Mouse (Mus musculus) embryonic stem cell, embryonic (primary cell): ENCODE data around the gene Ggct.

Experiments
- CTCF ChIA-PET, 4 experiments: fragments of 300-600 bp in 2 of 4; fragments of 350-600 bp in 2 of 4; sonication (Branson Sonifier 250); formaldehyde crosslinking; loops; one replicate each; lab custom pipeline; 2022; ENCODE audit warnings: inconsistent platforms in 2 of 4; lab: Charles Lee
- POLR2A ChIA-PET, 4 experiments: fragments of 300-600 bp in 2 of 4; fragments of 350-600 bp in 2 of 4; sonication (Branson Sonifier 250); formaldehyde crosslinking; loops; one replicate each; lab custom pipeline; 2022; ENCODE audit warnings: antibody characterized with exemption in 4 of 4, inconsistent platforms in 1 of 4; lab: Charles Lee

Ggct gene

DNA sequence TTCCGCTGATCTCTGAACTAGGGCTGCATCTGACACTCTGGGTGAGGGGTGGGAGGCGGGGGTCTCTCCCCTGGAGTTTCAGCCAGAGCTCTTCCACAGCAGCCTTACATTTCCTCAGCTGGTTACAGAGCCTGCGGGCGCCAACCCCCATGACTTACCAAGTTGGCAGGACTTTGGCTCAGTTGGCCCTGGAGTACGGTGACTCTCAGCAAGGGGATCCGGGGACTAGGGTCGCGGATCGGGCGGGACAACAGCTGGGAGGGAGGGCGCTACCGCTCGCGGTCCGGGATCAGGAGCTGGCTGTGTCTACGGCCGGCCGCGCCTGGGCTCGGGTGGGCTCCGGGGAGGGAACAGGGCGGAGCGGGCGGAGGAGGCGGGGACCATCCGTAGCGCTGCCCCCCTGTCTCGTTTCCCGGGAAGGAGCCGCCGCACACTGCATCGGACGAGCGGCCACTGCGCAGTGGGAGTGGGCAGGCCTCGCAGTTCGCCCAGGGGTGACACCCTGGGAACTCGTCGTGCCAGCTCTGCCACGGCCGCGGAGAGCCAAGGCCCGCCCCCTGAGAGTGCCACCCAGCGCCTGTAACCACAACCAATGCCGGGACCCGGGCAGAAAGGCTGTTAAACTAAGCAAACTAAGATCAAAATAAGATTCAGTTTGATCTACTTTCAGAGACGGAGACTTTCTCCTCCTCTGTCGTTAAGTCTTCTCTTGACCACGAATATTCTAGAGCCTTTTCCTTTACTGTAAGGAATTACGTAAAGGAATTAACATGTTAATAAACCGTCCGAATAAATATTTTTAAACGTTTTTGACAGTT, 20.4 kb downstream of the Ggct start, which contains the start of gene Nod1:
Nod1 (minus strand) TSS at position 502 of the 818 bp plus-strand sequence.
- POLR2A ChIA-PET, result interaction anchor here in 3 of 4 experiments (0.8 to 1.8 kb wide), 8 partner anchors 9 to 67 kb away, joined by 3 to 11 read pairs (median 3); partner anchors contain the start of gene Ggct (in 2 of the 3)

DNA sequence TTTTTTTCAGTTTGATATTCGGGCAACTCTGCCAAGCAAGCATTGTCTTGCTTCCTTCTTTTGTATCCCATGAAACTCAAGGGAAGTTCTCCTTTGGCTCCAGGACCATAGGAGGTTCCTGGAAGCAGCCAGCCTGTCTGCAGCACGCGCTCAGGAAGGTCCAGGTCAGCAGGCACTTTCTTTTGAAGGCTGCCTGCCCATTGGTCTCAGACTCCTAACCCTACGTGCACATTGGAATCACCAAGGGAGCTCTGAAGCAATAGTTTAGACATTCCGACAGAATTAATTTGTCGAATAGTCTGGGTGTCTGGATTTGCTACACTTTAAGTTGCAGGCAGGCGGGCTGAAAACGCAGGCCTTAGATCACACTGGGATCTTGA, 21.0 kb downstream of the Ggct start:
- CTCF ChIA-PET, result interaction anchor here in 2 of 4 experiments (1.0 to 1.6 kb wide), 3 partner anchors 21 to 45 kb away, joined by 3 to 4 read pairs (median 3); partner anchors contain the start of gene Ggct (in 1 of the 2)
- POLR2A ChIA-PET, result interaction anchor here in 2 of 4 experiments (0.8 to 1.8 kb wide), 7 partner anchors 8 to 67 kb away, joined by 3 to 11 read pairs (median 3); partner anchors contain the start of gene Ggct (in 2 of the 2)

More for the DNA sequence above, 20.4 kb downstream of the Ggct start, which contains the start of gene Nod1:
- CTCF ChIA-PET, result interaction anchor here in 2 of 4 experiments (1.0 to 1.6 kb wide), 3 partner anchors 20 to 44 kb away, joined by 3 to 4 read pairs (median 3); partner anchors contain the start of gene Ggct (in 1 of the 2)

DNA sequence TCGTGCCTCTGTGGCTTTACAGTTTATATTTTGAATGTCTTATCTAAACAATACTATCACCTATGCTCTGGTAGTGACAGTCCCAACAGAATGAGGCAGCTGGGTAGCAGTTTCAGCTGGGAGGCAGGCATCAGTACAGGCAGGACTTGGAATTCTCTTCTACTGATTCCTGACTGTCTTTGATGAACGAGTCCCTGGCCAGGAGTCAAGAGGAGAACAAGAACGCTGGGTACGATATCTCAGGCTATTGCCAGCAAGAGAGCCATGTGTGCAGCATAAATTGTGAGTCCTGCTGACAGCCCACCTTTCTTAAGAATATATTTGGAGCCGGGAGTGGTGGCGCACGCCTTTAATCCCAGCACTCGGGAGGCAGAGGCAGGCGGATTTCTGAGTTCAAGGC, 22.2 kb downstream of the Ggct start:
- ChIA-PET POLR2A (interaction anchor here in 1 of 4 experiments (1.4 kb wide), 1 partner anchor 11 kb away, joined by 4 read pairs; no protein-coding TSS in a partner anchor), CTCF (no interaction called here)

- CTCF ChIA-PET, result interaction anchor here in 1 of 4 experiments (1.1 kb wide), 1 partner anchor 23 kb away, joined by 4 read pairs; the partner anchor contains the start of gene Ggct
- POLR2A ChIA-PET, result interaction anchor here in 2 of 4 experiments (0.5 to 2.6 kb wide), 3 partner anchors 11 to 547 kb away, joined by 4 to 12 read pairs (median 4); partner anchors contain the start of gene Ggct (in 1 of the 2)
These were observed 22.9 kb downstream of the Ggct start for GRCm38 (mm10) chr6:54969801-54970200.

- POLR2A ChIA-PET, result interaction anchor here in 3 of 4 experiments (0.9 to 3.5 kb wide), 6 partner anchors 11 to 151 kb away, joined by 3 to 12 read pairs (median 6); partner anchors contain the start of gene Ggct (in 2 of the 3)
- CTCF ChIA-PET, result interaction anchor here in 3 of 4 experiments (0.6 to 1.0 kb wide), 3 partner anchors 25 to 476 kb away, joined by 3 read pairs; partner anchors contain the start of gene Ggct (in 2 of the 3)
These were observed 25.2 kb downstream of the Ggct start for GRCm38 (mm10) chr6:54967591-54967990.

GRCm38 (mm10) chr6:54965234-54965633, 27.5 kb downstream of the Ggct start:
- ChIA-PET POLR2A (interaction anchor here in 2 of 4 experiments (0.9 to 2.2 kb wide), 4 partner anchors 9 to 28 kb away, joined by 3 to 6 read pairs (median 5); partner anchors contain the start of gene Ggct (in 1 of the 2)), CTCF (no interaction called here)

- CTCF ChIA-PET, result interaction anchor here in 1 of 4 experiments (0.9 kb wide), 1 partner anchor 155 kb away, joined by 3 read pairs; no protein-coding TSS in a partner anchor
These were observed 28.0 kb downstream of the Ggct start for GRCm38 (mm10) chr6:54964755-54965154.

DNA sequence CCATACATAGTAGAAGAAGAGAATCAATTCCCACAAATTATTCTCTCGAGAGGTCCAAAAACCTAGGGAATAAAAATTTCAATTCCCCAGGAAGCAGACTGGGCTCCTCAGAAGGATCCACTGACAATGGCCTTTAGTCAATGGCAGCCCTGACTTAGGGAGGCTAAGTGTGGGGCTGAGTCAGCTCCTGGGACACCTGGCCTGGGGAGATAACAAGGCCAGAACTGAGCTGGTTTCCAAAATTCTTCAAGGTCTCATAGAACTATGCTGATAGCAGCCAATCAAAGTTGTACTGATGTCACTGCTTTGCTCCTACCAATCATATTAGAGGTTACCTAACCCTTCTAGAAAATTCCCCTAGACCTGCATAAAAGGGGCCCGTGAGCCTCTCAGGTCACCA, 29.2 kb downstream of the Ggct start:
- ChIA-PET CTCF (interaction anchor here in 1 of 4 experiments (1.2 kb wide), 1 partner anchor 24 kb away, joined by 3 read pairs; no protein-coding TSS in a partner anchor), POLR2A (interaction anchor here in 3 of 4 experiments (0.6 to 2.6 kb wide), 7 partner anchors 9 to 35 kb away, joined by 3 to 10 read pairs (median 5); partner anchors contain the start of genes Ggct (in 2 of the 3) and Nod1 (in 1 of the 3))

More at GRCm38 (mm10) chr6:54964755-54965154, 28.0 kb downstream of the Ggct start:
- POLR2A ChIA-PET, result interaction anchor here in 2 of 4 experiments (0.9 to 1.0 kb wide), 3 partner anchors 10 to 28 kb away, joined by 3 to 5 read pairs (median 5); partner anchors contain the start of gene Ggct (in 1 of the 2)

- POLR2A ChIA-PET, result interaction anchor here in 1 of 4 experiments (0.6 kb wide), 1 partner anchor 35 kb away, joined by 3 read pairs; the partner anchor contains the start of gene Ggct
- CTCF ChIA-PET, result no interaction called here
These were observed 35.1 kb downstream of the Ggct start for GRCm38 (mm10) chr6:54957655-54958054.

DNA sequence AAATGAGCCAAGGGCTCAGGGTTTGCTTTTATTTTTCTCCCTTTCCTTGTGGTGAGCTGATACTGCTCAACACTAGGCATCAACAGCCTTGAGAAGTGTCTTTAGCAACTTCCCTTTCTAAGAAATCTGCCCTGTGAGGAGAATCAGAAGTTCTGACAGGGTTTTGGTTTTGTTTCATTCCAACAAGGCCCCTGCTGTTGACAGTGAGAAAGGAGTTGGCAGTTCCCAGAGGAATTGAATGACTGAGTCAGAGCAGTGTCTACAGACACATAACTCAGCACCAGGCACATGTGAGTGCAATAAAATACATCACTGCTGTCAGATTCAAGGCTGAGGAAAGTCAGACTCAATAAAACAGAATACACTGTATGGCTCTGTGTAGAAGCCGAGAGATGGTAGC, 36.3 kb downstream of the Ggct start:
- CTCF ChIA-PET, result interaction anchor here in 1 of 4 experiments (0.6 kb wide), 1 partner anchor 215 kb away, joined by 8 read pairs; no protein-coding TSS in a partner anchor
- POLR2A ChIA-PET, result interaction anchor here in 1 of 4 experiments (0.6 to 1.2 kb wide), 3 partner anchors 11 to 394 kb away, joined by 3 to 4 read pairs (median 3); no protein-coding TSS in a partner anchor

DNA sequence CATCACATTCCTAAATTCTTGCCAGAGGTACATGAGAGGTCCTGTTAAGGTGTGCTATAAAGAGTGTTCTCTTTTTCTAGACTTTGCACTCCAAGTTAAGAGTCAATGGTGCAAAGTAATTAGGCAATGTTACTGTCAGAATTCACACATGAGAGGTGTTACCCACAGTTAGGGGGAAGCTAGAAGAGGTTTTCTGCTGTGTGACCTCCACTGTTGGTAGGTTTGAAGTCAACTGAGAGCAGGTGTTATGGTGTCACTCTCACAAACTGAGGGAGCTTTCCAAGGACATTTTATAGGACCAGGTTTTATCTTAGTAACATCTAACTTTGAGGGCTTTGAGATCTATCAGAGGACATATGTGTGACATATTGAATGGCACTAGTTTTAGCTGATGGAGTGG, 36.8 kb downstream of the Ggct start:
- ChIA-PET POLR2A (interaction anchor here in 1 of 4 experiments (0.6 to 1.2 kb wide), 4 partner anchors 7 to 83 kb away, joined by 3 to 4 read pairs (median 3); no protein-coding TSS in a partner anchor), CTCF (no interaction called here)

- ChIA-PET CTCF (interaction anchor here in 1 of 4 experiments (0.6 to 1.1 kb wide), 2 partner anchors 62 to 981 kb away, joined by 3 read pairs; no protein-coding TSS in a partner anchor), POLR2A (interaction anchor here in 2 of 4 experiments (0.6 to 2.5 kb wide), 6 partner anchors 8 to 162 kb away, joined by 3 to 10 read pairs (median 3); no protein-coding TSS in a partner anchor)
These were observed 37.9 kb downstream of the Ggct start for GRCm38 (mm10) chr6:54954659-54955414.

DNA sequence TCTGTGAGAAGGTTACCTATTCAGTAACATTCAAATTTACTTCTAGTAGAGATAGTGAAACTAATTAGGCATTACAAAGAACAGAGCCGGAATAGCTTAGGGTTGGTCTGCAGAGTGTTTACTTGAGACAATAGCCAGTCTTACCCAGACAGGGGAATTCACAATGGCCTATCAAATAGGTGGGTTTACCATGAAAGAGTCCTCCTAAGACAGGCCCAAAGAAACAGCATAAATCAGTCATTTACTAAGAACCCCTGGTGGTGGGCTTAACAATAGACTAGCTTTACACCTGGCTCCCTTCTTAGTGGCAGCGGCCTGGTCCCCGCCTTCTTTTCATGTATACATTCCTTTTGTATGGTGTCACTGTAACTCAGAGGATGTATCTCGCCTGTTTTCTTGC, 39.4 kb downstream of the Ggct start:
- CTCF ChIA-PET, result interaction anchor here in 2 of 4 experiments (0.7 to 1.3 kb wide), 3 partner anchors 10 to 496 kb away, joined by 3 to 4 read pairs (median 4); partner anchors contain the start of gene Ggct (in 1 of the 2)

DNA sequence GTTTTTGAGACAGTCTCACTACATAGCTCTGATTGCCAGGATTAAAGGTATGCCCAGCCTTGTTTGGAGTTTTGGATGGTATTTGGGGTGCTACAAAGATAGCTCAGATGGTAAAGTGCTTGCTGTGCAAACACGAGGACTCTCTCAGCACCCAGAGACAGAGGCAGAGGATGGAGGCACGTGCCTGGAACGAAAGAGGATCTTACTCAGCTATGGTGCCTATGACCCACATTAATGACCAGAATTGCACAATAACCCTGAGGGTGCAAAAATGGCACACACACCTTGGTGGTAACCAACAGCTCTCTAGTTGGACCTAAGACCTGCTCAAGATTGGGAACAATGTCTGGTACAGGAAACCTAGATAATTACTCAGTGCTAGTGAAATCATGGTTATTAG, 40.2 kb downstream of the Ggct start:
- CTCF ChIA-PET, result interaction anchor here in 2 of 4 experiments (0.7 to 1.3 kb wide), 3 partner anchors 9 to 495 kb away, joined by 3 to 4 read pairs (median 4); partner anchors contain the start of gene Ggct (in 1 of the 2)
- POLR2A ChIA-PET, result interaction anchor here in 2 of 4 experiments (0.8 to 2.5 kb wide), 7 partner anchors 8 to 18 kb away, joined by 3 to 10 read pairs (median 5); no protein-coding TSS in a partner anchor

More for the DNA sequence above, 39.4 kb downstream of the Ggct start:
- POLR2A ChIA-PET, result interaction anchor here in 2 of 4 experiments (1.4 to 2.5 kb wide), 4 partner anchors 9 to 13 kb away, joined by 5 to 10 read pairs (median 6); no protein-coding TSS in a partner anchor

- ChIA-PET POLR2A (interaction anchor here in 1 of 4 experiments (1.1 kb wide), 1 partner anchor 44 kb away, joined by 4 read pairs; the partner anchor contains the start of gene Ggct), CTCF (no interaction called here)
These were observed 44.1 kb downstream of the Ggct start for GRCm38 (mm10) chr6:54948682-54949081.

DNA sequence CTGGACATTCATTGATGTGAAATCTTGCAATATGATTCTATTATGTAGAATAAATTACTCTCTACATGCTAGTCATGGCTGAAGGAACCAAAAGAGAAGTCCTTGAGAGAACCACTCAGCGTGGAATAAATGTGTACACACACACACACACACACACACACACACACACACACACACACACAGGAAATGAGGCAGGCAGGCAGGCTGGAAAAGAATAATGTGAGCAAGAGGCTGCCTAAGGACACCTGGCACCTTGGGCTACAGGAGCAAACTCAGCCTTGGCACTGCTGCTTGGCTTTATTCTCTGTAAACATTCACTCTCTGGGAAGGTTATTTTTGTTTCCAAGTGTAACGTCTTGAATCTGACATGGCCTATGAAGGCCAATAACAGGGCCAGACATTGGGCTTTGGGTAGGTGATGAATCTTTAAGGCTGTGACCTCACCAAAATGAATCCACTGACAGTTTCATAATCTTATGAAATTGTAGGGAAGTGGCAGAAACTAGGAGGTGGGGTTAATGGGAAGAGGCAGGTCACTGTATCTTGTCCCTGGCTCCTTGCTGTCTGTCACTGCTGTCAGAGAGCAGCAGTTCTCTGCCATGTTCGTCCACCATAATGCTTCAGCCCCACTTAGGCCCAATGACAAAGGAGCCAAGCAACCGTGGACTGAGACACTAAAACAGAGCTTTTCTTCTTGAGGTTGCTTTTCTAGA, 46.4 kb downstream of the Ggct start:
- ChIA-PET CTCF (no interaction called here), POLR2A (interaction anchor here in 1 of 4 experiments (0.6 to 1.3 kb wide), 4 partner anchors 12 to 844 kb away, joined by 3 to 9 read pairs (median 4); partner anchors contain the start of gene Ggct)
